Mouse (Mus musculus): ENCODE results near the gene Rfx6. TPM values are rescaled to one million over a fixed set of nuclear protein-coding genes. Genes with fewer than 3 reads are reported as not detected.

Rfx6 gene
- not detected for total RNA-seq (2021)

- intact Hi-C loops (cut with DNase I): no loop called here
- DNase-seq: no peak
Observed at GRCm38 (mm10) chr10:51677548-51678250, at the start of gene Rfx6. Gene Rfx6 (plus strand): TSS chr10:51677756.

GRCm38 (mm10) chr10:51631411-51632136 is 46.0 kb upstream of the Rfx6 start, which contains the start of gene Gprc6a:
Gene Gprc6a (minus strand): TSS chr10:51631461.
- DNase-seq: no peak
- intact Hi-C loops (cut with DNase I): no loop called here

GRCm38 (mm10) chr10:51649506-51650221 is 27.9 kb upstream of the Rfx6 start:
- no peak for DNase-seq
- intact Hi-C loops (cut with DNase I): no loop called here

- intact Hi-C loops (cut with DNase I): loop anchor here (5.0 kb wide), 2 partner anchors 60 to 105 kb away; no protein-coding TSS in a partner anchor
Observed at GRCm38 (mm10) chr10:51657324-51657723, 20.2 kb upstream of the Rfx6 start.

GRCm38 (mm10) chr10:51669334-51669733 is 8.2 kb upstream of the Rfx6 start:
- no peak for DNase-seq
- intact Hi-C loops (cut with DNase I): no loop called here

More at GRCm38 (mm10) chr10:51657324-51657723, 20.2 kb upstream of the Rfx6 start:
- DNase-seq: no peak

- no peak for DNase-seq
- intact Hi-C loops (cut with DNase I): no loop called here
Observed at GRCm38 (mm10) chr10:51671583-51671982, 6.0 kb upstream of the Rfx6 start.

- intact Hi-C loops (cut with DNase I): no loop called here
- DNase-seq: no peak
Observed at GRCm38 (mm10) chr10:51672082-51672779, 5.3 kb upstream of the Rfx6 start.

GRCm38 (mm10) chr10:51678251-51678639 is 689 bp downstream of the Rfx6 start:
- intact Hi-C loops (cut with DNase I): no loop called here

GRCm38 (mm10) chr10:51720904-51721303 is 43.3 kb downstream of the Rfx6 start:
- intact Hi-C loops (cut with DNase I): no loop called here
- DNase-seq: no peak

More at GRCm38 (mm10) chr10:51678251-51678639, 689 bp downstream of the Rfx6 start:
- no peak for DNase-seq

- intact Hi-C loops (cut with DNase I): no loop called here
- no peak for DNase-seq
Observed at GRCm38 (mm10) chr10:51761436-51761835, 83.9 kb downstream of the Rfx6 start.

GRCm38 (mm10) chr10:51763241-51763640 is 85.7 kb downstream of the Rfx6 start:
- DNase-seq: no peak
- intact Hi-C loops (cut with DNase I): no loop called here

- no peak for DNase-seq
- intact Hi-C loops (cut with DNase I): no loop called here
Observed at GRCm38 (mm10) chr10:51768445-51768844, 90.9 kb downstream of the Rfx6 start.

GRCm38 (mm10) chr10:51769252-51769651 is 91.7 kb downstream of the Rfx6 start:
- no peak for DNase-seq
- intact Hi-C loops (cut with DNase I): no loop called here

GRCm38 (mm10) chr10:51779648-51780047 is 102.1 kb downstream of the Rfx6 start:
- intact Hi-C loops (cut with DNase I): no loop called here

More at GRCm38 (mm10) chr10:51779648-51780047, 102.1 kb downstream of the Rfx6 start:
- no peak for DNase-seq

Other genes starting within 250 kb of the Rfx6 start
- 1 to 10 TPM in 1 of 2 experiments, under 1 TPM in 1; 0.54 to 1.7 TPM for gene Gm49339, start 197.1 kb upstream of the Rfx6 start, total RNA-seq (2021)
- 1 to 10 TPM; 1.9 to 3.5 TPM for gene Lilr4b, start 197.1 kb upstream of the Rfx6 start, total RNA-seq (2021)
- 1 to 10 TPM; 1.2 to 2.2 TPM for gene Lilrb4a, start 186.8 kb upstream of the Rfx6 start, total RNA-seq (2021)
- gene Fam162b, start 87.2 kb upstream of the Rfx6 start, total RNA-seq (2021): not detected
- gene Gprc6a, start 46.3 kb upstream of the Rfx6 start, total RNA-seq (2021): not detected